Mouse (Mus musculus) liver (tissue): Measurements from ENCODE around the gene Hcrt.

ENCODE experiments used
- DNase-seq: peaks from one replicate; pipeline ENCODE4 v3.0.0-alpha.2; 2020; ENCODE audit warnings: mixed read lengths

The Hcrt gene

DNA sequence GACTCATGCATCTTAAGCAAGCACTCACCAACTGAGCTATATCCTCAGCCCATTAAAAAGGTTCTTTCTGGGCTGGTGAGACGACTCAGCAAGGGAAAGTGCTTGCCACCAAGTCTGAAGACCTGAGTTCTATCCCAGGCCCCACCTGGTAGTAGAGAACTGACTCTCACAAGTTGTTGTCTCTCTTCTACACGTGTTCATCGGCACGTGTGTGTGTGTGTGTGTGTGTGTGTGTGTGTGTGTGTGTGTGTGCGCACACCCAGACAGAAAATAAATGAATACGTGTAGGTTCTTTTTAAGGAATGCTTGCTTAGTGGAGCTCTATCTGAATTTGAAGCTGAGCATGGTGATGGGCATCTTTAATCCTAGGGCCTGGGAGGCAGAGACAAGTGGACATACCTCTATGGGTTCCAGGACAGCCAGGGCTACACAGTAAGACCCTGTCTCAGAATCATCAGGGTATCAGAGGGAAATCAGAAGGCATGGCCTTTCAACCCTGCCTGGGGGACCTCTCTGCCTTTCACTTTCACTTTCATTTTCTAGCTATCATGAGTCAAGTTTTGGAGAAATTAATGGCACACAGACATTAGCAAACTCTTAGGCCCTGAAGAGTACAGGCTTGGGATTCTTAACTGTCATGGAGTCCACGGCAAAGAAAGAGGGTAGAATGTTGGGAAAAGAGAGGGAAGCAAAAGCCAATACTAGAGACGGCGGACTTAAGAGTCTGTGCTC lies 27.4 kb downstream of the Hcrt start:
- DNase-seq: no peak

DNA sequence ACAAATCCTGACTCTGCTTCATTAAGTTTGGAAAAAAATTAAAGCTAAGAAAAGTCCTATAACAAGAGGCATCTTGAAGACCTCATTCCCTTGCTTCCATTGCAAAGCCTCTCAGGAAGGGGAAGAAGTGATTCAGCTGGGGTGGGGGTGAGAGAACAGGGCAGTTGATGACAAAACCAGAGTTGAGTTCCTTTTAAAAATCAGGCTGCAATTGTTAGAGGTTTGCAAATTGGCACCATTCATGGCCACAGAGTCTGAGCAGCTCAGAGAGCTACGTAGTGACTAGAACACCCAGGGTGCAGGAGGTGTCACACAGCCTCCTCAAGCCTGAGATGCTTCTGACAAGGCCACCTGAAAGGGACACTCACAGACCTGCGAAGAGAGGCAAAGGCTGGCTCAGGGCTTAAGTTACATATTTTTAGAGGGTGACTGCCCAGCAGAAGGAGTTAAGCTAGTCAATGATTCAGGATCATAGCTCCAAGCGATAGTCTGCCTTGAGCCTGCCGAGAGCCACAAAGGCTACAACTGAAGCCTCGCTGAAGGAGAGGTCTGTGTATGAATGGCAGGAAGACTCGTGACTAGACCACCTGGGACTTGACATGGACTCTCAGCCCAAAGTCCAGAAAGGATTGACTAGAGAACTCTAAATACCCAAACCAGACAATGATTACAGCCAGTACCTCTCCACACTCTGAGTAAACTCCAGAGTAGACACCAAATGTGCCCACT lies 32.1 kb downstream of the Hcrt start:
- no peak for DNase-seq

DNA sequence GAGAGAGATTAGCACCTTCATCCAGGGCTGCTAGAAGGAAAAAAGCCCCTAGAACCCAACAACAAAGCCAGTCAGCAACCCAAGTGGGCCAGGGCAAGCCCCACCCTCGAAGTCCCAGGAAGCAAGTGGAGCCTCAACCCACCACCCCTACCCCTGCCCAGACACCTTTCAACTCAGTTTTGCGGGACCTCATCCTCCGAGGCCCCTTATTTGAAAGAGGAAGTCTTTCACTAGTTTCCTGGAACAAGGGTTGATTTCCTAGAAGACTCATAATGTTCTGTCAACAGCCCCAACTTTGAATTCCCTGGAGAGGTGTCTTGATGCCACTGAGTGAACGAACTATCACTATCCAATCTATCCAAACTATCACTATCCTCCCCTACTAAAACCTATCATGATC lies 32.8 kb downstream of the Hcrt start:
- DNase-seq: no peak

DNA sequence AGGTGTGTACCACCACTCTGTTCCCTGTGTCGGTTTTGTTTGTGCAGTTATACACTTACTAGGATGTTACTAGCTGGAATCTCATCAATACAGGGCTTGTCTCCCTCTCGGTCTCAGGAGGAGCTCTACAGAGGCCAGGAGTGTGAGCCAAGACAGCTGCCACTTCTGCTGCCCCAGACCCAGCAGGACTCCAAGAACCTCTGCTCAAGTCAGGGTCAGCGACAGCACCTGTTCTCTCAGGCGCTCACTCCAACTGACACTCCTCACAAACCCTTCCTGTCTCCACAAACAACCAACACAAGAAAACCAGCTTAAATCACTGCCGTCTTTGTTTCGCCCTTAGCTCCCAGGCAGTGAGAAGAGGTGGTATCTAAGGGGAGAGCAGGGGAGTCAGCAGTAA lies 34.1 kb downstream of the Hcrt start:
- no peak for DNase-seq

DNA sequence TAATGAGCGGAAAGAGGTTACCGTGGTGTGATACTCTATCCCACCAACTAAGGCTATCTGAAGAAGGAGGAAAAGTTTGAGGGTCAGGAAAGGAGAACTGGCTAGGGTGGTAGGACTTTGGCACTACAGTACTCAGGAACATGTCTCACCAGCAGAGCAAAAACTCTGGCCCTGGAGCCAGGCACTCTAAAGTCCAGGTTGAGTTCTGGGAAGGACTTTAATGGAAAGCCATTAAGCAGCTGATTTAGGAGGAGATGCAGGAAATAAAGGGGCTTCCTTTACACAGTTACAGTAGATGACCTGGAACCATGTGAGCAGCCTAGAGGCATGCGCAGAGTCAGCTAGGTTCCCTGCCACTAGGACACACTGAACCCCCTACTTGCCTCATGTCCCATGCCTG lies 35.5 kb downstream of the Hcrt start:
- no peak for DNase-seq

DNA sequence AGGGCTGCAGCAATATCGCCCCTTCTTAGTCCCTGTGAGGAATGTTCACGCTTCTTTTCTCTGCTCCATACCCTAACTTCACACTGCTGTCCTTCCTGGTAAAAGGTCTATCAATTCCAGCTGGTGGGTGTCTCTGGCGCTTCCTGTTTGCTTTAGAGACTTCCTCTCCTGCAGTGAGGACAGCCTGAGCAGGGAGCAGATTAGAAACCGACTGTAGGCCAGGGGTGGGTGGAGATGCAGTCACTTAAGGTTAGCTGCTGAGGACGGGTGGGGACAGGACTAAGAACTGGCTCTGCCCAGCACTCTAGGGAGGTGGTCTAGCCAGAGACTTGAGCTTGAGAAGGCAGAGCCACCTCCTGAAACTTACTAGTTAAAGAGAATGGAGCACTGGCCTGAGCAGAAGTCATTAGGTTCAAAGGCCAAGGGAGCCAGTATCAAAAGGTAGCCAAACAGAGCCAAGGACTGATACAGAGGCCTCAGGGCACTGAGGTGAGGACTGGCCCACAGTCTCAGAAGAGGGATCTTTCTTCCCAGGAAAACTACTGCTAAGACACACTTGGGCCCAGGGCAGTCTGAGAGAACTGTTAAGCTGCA lies 37.7 kb downstream of the Hcrt start:
- no peak for DNase-seq

DNA sequence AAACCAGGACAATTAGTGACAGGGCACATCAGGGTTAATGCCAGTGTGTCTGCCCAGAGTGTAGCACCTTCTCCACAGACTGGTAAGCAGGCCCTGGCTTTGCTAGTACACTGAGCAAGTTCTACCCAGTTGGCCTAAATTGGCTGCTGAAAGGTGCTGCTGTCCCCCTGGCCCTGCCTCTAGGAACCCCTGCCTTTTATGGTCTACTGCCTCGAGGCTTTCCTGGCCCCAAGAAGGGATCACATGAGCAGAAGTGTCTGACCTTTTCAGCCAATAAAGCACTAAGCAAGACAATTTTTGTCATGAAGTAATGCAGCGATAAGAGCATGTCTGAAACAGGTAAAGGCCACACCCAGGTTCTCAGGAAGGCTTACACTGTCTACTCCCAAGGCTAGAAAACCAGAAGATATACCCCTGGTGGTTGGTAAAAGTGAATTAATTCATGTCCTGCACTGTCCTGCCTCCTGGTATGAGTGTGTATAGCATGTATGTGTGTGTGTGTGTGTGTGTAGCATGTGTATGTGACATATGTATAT lies 40.2 kb downstream of the Hcrt start:
- no peak for DNase-seq

DNA sequence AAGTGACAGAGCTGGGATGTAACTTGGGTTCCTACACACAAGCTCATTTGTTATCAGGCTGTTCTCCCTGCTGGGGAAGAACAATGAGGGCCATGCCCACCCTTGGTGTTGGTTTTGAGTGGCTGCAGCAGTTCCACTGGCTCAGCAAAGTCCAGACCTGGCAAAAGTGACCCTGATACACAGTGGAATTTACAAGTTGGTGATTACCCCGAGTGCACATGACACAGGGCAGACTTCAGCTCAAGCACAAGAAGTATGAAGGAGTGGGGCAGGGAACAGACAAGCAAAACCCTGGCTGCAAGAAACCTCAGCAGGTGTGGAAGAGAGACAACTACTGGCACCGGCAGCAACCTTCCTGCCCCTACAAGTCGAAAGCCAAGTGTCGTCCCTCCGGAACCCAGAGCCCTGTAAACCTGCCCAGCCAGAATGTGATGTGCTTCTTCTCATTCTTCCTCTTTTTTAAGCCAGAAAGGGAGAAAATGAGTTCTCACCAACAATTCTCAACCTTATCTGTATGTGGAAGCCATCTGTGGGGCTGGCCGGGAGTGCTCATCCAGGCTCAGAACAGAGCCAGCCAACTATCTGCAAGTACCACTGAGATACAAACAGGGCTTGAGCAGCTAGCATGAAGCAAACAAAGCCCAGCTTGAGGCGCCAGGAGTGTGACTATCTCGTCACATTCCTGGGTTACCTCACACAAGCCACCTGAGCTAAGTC lies 40.8 kb downstream of the Hcrt start:
- no peak for DNase-seq

DNA sequence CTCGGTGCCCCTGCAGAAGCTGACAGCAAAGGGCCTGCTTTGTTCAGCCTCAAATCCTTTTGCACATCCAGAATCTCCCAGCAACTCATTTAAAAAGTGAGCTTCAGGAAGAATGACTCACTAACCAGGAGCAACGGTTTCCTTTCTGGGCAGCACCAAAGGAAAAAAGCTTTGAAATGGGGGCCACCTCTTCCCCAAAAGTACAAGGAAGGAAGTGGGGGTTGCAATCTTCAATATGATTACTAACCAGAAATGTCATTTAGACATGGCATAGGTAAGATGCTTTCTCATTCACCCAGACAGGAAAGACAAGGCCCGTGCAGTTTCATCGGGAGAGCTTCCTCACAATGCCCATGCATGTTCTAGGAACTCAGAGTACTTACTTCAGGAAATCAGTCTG lies 41.5 kb downstream of the Hcrt start:
- DNase-seq: no peak

DNA sequence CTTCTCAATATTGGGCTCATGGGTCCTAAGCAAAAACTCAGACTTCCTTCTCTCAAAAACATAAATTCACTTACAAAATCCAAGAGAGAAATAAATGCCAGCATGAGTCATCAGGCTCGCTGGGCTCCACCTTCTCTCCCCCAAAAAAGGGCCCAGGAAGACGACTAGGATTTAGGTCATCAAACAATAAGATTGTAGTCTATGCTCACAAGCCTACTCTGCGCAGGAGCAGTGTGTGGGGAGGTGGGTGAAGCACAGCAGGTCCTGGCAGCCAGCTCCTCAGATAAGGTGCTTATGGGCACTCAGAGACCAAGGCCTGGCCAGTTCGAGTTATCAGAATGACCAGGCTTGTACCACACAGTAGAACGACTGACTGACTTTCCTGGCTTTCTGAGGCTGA lies 42.4 kb downstream of the Hcrt start:
- DNase-seq: no peak

DNA sequence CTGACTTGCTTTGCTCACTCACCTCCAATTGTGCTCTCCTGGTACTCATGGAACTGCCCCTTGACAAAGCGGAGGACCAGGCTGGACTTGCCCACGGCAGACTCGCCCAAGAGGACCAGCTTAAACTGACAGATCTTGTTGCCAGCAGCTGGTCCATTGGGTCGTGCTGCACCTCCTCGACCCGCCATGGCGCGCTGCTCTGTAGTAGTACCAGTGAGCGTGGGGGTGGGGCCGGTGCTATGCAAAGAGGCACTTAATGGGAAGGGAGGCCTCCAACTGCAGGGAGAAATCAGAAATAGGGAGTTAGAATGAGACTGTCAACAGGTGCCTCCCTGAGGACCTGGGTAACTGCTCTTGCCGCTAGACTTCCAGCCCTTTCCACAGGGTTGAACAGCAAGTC lies 42.8 kb downstream of the Hcrt start:
- DNase-seq: no peak

DNA sequence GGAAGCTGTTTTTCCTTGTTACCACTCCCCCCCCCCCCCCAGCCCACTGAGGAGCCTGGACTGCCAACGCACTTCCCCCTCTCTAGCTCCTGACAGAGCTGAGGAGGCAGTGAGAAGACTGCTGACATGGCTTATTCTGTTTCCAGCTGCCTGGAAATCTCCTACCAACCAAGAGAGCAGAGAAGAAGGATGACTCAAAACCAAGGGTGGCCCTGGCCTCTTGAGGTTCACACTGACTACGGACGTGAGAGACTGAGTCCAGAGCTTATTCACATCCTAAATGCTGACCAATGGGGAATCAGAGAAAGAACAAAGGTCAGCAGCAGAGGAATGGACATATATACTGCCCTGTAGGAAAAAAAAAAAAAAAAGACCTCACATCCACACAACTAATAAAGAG lies 43.4 kb downstream of the Hcrt start:
- DNase-seq: no peak

DNA sequence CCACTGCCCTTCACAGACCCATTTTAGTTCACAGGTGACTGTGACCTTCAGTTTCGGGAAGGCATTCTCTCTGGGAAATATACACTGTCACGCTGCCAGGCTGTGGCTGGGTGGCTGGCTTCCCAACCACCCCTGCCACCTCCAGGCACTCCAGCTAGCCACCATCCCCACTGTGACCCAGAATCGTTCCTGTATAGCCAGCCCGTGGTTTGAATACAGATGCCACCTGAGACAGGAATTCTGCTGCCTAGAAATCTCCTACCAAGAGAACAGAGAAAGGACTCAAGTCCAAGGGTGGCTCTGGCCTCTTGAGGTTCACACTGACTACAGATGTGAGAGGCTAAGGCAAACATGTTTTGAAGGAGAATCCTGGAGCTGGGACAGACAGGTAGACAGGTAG lies 43.9 kb downstream of the Hcrt start:
- no peak for DNase-seq

DNA sequence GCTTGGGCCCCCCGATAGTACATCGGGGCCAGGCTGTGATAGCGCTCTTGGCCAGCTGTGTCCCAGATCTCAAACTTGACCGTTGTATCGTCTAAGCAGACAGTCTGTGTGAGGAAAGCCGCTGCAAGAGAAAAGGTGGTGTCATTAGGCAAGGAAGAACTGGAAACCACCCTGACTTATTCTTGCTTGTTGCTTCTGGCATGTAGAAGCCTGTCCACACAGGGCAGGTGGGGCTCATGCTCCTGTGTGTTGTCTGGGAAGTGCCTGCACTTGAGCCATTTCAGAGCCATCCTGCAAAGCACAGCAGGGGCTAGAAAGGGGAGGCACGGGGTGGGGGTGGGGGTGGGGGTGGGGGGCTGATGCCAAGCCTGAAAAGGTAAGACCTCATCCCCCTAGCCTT lies 44.3 kb downstream of the Hcrt start:
- DNase-seq: no peak

DNA sequence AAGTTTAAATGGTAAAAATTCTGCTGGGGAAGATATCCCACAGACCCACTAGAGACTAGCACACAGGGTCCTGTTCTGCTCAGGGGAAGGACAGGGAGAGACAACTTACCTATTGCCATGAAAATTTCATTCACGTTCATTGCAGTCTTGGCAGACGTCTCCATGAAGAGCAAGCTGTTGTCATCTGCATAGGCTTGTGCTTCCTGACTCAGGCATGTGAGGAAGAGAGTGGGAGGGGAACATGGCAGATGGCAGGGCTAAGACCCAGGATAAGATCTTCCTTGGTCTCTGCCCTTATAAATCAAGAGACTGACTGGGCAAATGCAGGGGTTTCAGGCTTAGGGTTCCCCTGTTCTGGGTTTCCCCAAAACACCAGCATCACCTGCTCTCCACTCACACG lies 46.1 kb downstream of the Hcrt start:
- no peak for DNase-seq

DNA sequence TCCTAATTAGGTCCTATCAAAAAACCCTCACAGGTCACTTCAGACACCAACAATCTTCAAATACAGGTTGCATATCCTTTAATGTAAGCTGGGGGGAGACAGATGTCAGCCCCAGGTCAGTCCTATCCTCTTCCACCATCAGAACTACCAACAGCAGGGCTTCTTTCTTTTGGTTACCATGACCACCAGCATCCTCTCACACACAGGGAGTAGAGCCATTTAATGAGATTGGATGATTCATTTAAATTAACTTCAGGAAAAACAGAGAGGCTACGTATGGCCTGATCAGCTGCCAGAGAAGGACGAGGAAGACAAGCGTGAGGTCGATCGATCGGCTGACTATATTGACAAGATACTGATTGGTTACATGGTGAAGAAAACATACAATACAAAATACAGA lies 47.8 kb downstream of the Hcrt start:
- DNase-seq: no peak

DNA sequence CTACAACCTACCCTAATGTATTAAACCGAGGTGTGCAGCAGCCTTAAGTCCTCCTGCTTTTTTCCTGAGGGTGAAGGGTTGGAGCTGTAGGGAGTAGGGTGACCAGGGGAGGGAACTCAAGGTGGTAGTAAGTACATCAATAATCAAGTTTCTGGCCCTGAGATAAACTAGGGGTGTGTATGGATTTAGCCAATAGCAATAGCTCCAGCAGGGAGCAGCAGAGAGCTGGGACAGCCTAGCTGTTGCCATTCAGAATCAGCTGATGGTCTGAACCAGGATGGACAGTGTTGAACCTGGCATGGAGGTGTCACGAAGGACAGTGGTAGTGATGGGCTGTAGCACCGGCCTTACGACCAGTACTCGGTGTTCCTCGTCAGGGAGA lies 48.2 kb downstream of the Hcrt start:
- DNase-seq: peak; percentile 87

DNA sequence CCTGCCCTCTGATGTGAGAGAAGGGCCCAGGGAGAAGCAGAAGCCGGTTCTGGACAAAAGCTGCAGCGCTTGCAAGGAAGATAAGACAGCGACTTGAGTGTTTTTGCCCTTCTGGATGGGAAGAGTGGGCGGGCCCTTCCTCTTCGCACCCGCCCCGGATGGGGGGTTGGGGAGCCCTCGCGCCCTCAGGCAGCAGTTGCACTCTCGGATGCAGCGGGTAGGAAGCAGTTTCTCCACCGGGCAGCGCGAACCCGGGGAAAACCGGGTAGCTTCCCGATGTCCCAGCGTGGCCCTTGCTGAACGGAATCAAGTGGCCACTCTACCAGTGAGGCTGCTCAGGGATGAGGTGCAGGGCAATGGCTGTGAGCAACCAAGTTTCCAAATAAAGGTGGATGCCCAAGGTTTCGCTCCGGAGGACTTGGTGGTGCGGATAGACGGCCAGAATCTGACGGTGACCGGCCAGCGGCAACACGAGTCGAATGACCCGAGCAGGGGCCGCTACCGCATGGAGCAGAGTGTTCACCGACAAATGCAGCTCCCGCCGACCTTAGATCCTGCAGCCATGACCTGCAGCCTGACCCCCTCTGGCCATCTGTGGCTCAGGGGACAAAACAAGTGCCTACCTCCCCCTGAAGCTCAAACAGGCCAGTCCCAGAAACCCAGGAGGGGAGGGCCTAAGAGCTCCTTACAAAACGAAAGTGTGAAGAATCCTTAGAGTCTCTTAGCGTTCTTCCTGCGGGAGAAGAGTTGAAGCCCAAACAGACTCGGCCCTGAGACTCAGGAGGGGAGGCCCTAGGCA lies 48.8 kb downstream of the Hcrt start, which contains the start of gene Hspb9:
Gene Hspb9, plus strand, starts transcription at position 116 of the 799 bp plus-strand sequence.
- peak; percentile 86 for DNase-seq

DNA sequence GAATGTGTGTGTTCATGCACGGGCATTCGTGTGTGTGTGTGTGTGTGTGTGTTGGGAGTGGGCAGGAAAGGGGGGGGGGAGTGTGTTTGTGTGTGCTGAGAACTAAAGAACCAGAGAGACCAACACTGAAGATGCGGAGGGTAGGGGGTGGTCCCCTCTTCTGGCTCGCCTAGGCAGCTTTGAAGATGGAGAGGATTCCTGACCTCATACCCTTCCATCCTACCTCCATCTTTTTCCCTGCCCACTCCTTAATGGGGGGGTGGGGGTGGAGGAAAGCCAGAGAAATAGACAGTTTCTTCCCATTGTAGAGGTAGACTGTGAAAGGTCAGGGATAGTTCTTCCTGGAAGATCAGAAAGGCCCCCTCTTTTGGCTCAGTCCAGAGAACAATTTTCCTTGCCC lies 49.6 kb downstream of the Hcrt start:
- DNase-seq: no peak

DNA sequence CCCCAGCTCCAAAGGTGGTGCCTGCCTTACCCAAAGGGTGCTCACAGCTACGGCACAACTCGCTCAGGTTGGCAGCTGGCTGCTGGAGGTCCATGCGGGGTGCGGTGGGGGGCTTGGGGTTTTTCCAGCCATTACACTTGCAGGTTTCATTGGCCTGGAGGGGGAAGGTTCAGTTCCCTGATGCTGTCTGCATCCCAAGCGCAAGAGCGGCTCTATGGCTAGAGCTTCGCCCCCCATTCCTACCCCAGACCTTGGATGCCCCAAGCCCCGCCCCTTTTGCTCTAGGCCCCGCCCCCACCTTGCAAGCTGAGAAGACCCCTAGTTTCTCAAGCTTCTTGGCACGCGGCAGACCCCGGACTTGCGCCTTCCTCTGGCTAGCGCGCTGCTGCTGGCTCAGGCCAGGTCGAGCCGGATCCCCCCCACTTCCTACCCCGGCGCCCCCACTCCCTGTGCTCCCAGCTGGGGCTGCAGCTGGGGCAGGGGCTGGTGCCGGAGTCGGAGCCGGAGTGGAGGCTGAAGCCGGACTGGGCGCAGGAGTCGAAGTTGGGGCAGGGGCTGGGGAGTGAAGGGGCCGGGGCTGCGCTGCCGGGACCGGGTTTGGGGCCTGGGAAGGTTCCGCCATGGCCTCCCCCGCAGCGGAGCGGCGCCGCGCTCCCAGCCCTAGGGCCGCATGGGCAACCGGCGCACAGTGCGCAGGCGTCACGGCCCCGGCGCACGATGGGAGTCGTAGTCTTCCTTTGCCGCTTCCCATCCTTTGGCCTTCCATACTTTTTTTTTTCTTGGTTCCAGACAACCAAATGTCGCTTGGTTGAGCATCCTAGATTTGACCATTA lies 50.7 kb downstream of the Hcrt start, which contains the start of gene Kat2a:
Gene Kat2a, minus strand, starts transcription at position 683 of the 833 bp plus-strand sequence.
- peak; percentile 82 for DNase-seq
